Mouse (Mus musculus) lung, adult 2 months (tissue): Measurements from ENCODE around the gene Fam19a5. TPM values are rescaled to one million over a fixed set of nuclear protein-coding genes. Genes with fewer than 3 reads are reported as not detected.

Experiments used
- DNase-seq: peaks from one replicate; pipeline ENCODE4 v3.0.0; 2022
- H3K4me1 ChIP-seq: fragments of 200-500 bp; 2 replicates; pipeline ENCODE4 v1.6.1; 2011; ENCODE audit warnings: low read length; ENCODE audit not compliant: control insufficient read depth, insufficient read depth
- H3K4me3 ChIP-seq: fragments of 200-500 bp; replicated peaks from 2 replicates; pipeline ENCODE3; 2011; ENCODE audit warnings: low read depth, mild to moderate bottlenecking, control low read depth, low read length; ENCODE audit errors: extremely low read depth
- CTCF ChIP-seq: fragments of 200-500 bp; IDR thresholded peaks from 2 replicates; pipeline ENCODE4 v1.5.1; 2011; ENCODE audit warnings: mild to moderate bottlenecking, low read length, control low read depth; ENCODE audit not compliant: insufficient read depth
- POLR2A ChIP-seq: fragments of 200-500 bp; IDR thresholded peaks from 2 replicates; pipeline ENCODE4 v1.6.1; 2011; ENCODE audit warnings: low read depth, mild to moderate bottlenecking, control low read depth, low read length, borderline replicate concordance; ENCODE audit errors: extremely low read depth
- WGBS: fragments of 180-500 bp; shearing (Covaris S2); methylation state at CpG from one replicate; pipeline ENCODE4 v1.1.7; 2018; 5-methylcytosine and 5-hydroxymethylcytosine counted together
- polyA plus RNA-seq: library from polyadenylated mRNA; depleted of rRNA; stranded (reverse); fragments of >200 nt; gene quantifications from 2 replicates; pipeline ENCODE4 v1.2.3, GENCODE M21; 2012

The Fam19a5 gene
- polyA plus RNA-seq, 1 experiment = 1.8 TPM

DNA sequence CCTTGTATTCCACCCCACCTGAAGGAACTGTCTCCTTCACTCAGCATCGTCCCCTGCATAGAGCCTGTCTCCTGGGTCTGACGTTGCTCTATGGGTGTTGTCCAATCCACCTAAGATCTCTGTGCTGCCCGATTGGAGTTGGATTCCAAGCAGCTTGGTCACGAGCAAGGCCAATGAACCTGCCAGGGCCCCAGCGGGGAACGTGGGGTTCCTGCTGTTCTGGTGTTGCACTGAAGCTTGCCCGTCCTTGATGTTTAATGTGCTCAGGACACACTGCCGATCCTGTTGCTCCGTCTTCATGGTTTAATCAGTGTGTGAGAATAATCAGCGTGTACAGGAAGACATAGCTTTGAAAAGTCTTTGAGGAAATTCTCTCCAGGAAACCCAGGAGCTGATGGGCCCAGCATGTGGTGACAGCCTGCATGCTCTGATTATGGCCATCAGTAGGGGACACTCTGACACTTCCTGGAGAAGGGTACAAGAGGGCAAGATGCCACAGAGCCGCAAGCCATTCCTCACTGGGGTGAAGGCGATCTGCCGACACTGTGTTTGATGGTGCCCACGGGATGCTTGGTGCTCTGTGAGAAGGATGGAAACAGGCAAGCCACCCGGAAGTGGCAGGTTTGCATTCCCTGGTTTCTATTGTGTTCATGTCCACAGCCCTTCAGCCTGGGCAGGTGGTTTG is 147.3 kb downstream of the Fam19a5 start:
- WGBS = 70% methylated on average over 15 of the region's 15 CpGs
- Histone ChIP-seq H3K4me3 (no peak overlapping the region), H3K4me1 (no peaks in the 10 kb centered on the region)
- no peak for TF ChIP-seq CTCF
- no peak for DNase-seq

DNA sequence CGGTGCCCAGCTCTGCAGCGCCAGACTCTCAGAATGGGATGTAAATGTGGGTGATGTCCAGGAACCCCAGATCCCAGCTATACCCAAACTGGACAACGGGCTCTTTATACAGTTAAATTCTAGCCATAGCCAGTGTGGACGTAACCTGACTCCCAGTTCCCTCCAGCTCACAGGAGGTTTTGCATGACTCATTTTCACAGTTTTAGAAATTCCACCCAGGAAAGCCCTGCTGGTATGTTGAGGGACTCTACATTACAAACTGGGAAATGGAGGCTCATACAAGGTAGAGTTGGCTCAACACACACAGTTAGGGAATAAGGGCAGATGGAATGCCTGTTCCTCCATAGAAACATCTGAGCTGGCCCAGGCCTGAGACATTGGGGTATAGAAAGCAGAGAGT is 147.9 kb downstream of the Fam19a5 start:
- no peaks in the 10 kb centered on the region for H3K4me1 ChIP-seq
- no peak for DNase-seq
- no peak overlapping the region for H3K4me3 ChIP-seq
- TF ChIP-seq POLR2A (no peak), CTCF (no peak)
- WGBS = 79% methylated on average over 4 of the region's 4 CpGs

DNA sequence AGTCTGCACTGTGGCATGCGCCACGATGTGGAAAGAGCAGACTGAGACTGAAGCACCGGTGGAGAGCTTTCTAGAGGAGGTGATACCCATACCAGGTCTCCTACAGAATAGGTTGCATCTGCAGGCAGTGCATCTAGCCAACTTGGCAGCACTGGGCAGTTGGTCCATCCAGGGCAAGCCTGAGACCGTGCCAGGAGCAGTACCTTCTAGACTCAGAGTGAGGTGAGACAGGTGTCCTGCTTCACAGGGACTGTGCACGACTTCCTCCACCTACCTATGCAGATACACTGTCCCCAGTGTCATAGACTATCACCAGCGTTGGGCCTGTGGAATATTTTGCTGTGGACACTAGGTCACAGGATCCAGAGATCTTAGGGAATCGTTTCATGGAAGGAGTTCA is 148.3 kb downstream of the Fam19a5 start:
- H3K4me1 ChIP-seq = no peaks in the 10 kb centered on the region
- H3K4me3 ChIP-seq = no peak overlapping the region
- no peak for DNase-seq
- TF ChIP-seq POLR2A (no peak), CTCF (no peak)
- 78% methylated on average over 7 of the region's 7 CpGs for WGBS

DNA sequence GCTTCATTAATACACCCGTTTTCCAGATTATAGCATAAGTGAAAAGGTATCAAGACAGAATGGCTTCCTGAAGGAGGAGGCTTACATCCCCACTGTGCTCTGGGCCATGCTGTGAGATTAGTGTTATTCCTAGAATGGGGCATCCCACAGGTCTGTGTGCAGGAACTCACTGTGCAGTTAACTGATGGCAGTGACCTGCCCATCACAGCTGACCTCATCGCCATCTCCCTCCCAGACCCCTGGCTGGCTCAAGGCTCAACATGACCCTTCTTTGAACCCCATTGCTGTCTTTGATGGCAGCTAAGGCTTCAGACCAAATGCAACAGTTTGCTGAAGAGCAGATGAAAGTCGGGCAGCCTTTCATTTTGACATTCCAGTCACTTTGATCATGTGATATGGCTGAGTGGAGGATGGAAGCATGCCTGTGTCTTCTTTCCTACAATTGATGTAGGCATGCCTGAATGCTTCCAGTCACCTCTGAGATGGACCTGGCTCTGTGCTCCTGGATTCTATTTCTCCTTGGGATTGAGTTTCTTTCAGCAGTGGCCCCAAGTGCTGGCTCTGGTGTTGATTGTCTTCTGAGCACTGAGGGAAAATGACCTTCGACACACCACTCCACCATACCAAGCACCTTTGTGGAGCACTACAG is 148.9 kb downstream of the Fam19a5 start:
- H3K4me1 ChIP-seq = no peaks in the 10 kb centered on the region
- WGBS = 68% methylated on average over 4 of the region's 4 CpGs
- no peak for DNase-seq
- TF ChIP-seq POLR2A (no peak), CTCF (no peak)
- H3K4me3 ChIP-seq = no peak overlapping the region

DNA sequence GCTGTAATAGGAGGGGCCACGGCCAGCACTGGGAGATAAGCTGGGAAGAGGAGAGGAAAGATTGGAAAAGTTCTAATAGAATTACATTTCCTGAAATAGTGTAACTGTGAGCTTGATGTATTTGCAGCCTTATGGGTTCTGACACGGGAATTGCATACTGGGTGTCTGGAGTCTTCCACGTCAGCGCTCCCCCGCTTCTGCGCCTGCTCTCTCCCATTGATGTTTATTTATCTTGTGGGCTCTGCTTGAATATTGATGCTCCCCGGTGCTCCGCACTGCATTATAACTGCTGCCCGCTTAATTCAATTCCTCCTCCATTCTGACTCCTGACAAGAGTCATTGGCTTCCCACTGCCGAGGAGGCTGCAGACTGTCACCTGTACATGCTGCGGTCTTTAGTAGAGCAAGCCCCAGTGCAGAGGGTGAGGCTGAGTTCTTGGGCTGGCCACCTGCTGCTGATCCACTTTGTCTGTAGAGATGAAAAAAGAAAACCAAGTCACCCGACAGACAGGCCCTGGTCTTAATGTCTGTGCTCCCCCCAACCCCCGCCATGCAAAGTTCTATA is 153.4 kb downstream of the Fam19a5 start:
- Histone ChIP-seq H3K4me1 (no peaks in the 10 kb centered on the region), H3K4me3 (no peak overlapping the region)
- TF ChIP-seq CTCF = no peak
- no peak for TF ChIP-seq POLR2A
- WGBS = 61% methylated on average over 13 of the region's 13 CpGs
- no peak for DNase-seq

DNA sequence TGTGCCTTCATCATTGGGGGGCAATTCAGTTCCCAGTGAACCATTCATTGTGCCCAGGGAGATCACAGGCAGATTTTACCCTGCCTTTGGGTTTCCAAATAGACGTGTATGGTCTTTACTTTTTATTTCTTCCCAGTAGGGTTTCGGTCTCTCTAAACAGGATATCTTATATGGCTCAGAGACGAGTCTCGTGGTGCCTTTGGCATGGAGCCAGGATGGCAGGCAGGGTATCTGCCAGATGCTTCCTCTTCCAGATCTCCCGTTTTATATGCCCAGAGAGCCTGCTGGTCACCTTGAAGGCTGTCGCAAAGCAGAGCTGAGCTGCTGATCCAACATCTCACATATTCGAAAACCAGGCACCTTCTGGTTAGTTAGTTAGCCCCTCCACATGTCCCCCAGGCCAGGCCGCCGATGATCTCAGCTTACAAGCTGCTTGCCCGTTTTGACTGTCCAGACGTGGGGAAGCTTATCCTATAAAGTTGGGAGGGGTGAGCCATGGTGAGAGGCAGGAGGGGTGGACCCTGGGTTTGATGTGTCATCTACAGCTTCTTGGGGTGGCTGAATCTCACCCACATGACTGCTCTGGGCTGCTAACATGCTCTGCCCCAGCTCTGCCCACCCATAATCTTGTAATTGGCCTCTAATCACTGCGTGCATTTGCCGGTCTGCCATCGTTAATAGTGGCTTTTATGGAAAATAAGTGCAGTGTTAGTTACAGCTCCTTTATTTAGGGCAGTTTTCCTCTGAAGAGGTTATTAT is 154.6 kb downstream of the Fam19a5 start:
- 54% methylated on average over 14 of the region's 14 CpGs for WGBS
- DNase-seq = no peak
- H3K4me1 ChIP-seq = no peaks in the 10 kb centered on the region
- no peak overlapping the region for H3K4me3 ChIP-seq
- TF ChIP-seq POLR2A = no peak
- no peak for TF ChIP-seq CTCF

DNA sequence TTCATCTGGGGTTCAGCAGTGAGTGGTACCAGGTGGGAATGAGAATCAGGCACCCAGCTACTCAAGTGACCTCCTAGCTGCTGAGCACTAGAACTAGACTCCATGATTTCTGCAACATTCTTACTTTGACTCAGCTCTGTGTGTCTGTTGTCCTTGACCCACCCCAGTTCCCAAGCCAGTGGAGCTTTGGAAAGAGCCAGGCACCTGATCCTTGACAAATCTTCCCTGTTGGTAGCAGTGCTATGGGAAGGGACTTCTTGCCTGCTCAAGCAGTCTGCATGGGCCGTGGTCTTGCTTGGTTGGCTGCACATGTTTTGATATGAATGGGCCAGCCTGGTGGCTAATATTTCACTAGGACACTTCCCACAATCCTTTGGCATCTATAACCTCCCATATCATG is 158.7 kb downstream of the Fam19a5 start:
- Histone ChIP-seq H3K4me3 (no peak overlapping the region), H3K4me1 (no peaks in the 10 kb centered on the region)
- WGBS = 84% methylated on average over 1 of the region's 1 CpGs
- TF ChIP-seq POLR2A = no peak
- TF ChIP-seq CTCF = no peak
- DNase-seq = no peak

DNA sequence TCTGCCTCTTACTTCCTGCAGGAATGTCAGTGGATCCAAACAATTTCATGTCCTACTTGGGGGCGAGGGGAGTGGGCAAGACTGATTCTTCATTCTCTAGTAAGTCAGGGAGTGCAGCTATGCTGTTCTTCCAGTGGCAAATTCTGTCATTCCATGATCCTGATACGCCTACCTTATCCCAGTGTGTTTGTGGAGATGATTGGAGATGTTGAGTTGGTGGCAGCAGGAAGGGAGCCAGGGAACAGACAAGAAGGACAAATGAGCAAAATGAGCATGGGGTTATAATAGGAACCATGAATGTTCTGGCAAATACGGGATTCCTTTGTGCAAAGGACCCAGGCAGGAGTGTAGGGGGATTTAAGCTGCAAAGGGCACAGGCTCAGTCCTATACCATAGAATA is 159.2 kb downstream of the Fam19a5 start:
- WGBS = 69% methylated on average over 3 of the region's 3 CpGs
- Histone ChIP-seq H3K4me3 (no peak overlapping the region), H3K4me1 (no peaks in the 10 kb centered on the region)
- TF ChIP-seq CTCF (no peak), POLR2A (no peak)
- DNase-seq = no peak

DNA sequence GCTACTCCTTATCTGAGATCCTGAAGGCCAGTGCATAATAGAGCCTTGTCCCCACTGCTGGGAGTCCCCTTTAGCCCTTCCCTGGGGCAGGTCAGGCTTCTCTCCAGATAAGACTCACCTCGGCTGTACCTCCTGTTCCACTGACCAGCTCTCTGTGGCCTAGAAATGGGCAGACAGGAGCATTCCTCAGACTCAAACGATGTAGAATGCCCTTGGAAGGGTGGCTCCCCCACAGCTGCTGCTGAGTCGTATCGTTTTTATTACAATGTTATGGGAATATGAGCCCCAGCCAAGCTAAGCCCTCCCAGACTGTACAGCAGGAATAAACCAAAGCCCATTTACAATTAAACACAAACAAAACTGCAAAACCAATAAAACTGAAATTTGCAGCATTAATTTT is 167.7 kb downstream of the Fam19a5 start:
- Histone ChIP-seq H3K4me1 (no peaks in the 10 kb centered on the region), H3K4me3 (no peak overlapping the region)
- TF ChIP-seq POLR2A (no peak), CTCF (no peak)
- WGBS = 63% methylated on average over 4 of the region's 4 CpGs
- no peak for DNase-seq
